Mouse (Mus musculus) mouse trophoblast stem cell (cell line): ENCODE measurements around the gene Polr1d.

Source experiments
- in situ Hi-C, 2 experiments: fragments of 300-500 bp; cut with MseI, MboI; formaldehyde crosslinking; loops; 2 replicates in 1 of 2; 3 replicates in 1 of 2; pipeline ENCODE4 v1.15.1; 2025

The Polr1d gene

DNA sequence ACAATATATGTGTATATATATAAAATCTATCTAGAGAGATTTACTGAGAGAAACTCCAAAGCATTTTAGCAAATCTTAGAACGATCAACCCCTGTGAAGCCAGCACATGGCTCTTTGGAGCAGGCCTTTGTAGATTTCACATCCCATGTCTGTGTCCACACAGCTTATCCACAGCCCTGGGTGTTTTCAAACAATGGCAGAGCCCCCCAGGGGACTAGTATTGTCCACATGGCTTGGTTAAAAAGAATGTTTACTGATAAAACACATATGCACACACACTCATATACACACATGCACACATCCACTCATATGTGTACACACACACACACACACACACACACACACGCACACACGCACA lies 58.2 kb downstream of the Polr1d start:
- in situ Hi-C loops: no loop called here

DNA sequence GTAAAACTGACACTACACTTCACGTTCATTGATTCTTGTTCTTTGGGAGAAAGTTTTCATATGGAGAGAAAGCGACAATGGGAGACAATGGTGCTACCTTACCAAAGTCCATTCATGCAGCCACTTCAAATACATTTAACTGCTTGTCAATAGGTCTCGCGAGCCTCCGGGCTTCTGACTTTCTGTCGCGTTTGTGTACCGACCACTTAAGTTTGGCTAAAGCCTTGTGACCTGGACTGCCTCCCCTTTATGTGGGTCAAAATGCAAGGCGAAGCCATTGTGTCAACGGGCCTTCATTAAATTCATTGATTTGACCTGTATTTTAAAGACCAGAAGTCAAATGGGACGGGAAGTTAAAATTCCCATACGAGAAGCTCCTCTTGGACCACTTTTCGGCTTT lies 59.1 kb downstream of the Polr1d start:
- in situ Hi-C loops: no loop called here

DNA sequence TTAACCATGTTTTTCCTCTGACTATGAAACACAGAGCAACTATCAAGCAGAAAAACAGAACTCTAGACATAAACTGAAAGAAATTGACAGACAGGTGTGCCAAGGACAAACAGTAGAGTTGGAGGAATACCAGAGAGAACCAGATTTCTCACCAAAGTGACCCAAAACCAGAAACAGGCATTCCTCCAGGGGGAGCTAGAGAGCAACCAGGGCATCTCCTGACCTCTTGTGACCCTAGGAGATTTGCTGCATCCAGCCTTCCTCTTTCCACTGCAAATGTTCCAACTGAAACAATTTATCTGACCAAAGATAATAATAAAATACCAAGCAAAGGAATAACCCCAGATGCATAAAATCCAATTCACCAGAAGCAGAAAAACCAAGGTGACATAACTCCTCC lies 70.5 kb downstream of the Polr1d start:
- in situ Hi-C loops: no loop called here

DNA sequence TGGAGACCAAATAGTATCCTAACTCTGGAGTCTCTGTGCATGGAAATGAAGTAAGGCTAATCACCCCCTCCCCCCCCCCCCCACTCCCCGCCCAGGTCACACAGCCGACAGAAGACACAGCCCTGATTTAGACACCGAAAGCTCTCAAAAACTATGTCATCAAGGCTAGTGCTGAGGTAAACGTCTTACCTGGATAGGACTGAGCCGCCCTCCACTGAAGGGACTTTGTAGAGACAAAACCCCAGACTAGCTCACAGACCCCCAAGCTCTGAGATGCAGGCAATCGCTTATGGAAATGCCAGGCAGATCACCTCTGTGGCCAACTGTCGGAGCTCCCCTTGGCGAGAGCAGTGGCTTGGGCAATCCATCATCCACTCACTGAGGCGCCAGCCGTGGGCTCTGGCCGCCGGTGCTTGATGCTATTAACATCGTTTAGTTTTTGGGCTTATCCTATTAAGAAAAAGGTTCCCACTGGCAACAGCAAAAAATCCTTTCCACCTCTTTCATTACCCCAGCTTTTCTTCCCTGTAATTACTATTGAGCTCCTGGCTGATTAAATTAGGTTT lies 78.0 kb downstream of the Polr1d start:
- in situ Hi-C loops: no loop called here

DNA sequence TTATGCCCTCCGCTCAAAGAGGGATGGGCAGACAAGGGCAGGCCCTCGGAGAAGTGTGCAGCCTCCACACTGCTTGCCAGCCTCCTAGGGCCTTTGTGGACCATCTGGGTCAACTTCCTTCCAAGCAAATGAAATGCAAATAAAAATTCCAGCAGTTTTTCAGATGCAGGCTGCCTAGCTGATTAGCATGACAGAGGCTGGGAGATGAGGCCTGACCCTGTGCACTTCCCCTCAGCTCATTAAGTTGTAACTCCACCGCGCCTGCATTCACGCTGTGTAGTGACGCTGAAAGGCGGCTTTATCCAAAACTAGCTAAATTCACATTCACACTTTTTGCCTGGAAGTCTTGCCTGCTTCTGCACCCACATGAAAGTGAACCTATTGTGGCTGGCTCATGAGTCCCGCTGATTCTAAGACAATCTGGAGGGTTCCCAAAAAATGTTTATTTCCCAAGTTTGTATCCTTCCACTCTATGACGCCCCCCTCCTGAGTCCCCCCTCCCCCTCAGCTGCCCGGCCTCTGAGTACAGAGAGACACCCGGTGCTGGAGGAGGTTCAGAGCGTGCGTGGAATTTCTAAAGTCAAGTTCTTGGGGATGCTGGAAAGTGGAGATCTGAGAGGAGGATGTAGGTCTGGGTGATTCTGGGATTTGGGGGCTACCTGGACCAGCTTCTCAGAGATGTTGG lies 78.7 kb downstream of the Polr1d start:
- in situ Hi-C loops: no loop called here

DNA sequence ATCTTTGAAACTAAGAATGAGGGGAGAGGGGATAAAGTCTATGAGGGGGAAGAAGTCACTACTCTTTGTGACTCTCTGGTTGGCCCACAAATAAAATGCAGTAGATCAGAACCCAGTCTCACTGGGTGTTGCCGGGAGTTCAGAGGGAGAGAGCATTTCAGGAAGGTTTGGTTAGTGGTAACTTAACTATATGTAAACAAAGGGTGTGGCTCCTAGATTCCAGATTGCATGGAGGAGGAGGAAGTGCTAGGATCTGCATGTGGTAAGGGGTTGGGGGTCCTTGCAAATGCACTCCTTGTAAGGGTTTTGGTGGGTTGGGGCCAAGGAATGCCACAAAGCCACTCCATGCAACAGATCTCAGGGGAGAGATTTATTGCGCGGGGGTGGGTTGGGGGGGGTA lies 79.5 kb downstream of the Polr1d start:
- in situ Hi-C loops: no loop called here

DNA sequence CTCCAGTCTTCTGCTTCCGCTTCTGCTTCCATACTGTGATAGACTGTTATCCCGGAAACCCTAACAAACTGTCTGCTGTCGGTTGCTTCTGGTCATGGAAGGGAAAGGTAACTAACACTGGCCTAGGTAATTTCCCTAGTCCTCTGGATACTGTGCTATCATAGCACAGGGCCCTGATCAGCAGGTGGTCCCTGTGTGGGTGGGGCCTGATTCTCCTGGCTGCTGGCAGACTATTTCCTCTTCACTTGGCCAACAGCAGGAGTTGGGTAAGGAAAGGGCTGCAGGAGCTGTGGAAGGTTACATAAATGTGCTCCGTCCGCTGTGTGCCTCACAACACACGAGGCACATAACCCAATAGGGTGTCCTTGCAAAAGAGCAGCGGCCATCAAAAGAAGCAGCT lies 80.6 kb downstream of the Polr1d start:
- in situ Hi-C loops: no loop called here

DNA sequence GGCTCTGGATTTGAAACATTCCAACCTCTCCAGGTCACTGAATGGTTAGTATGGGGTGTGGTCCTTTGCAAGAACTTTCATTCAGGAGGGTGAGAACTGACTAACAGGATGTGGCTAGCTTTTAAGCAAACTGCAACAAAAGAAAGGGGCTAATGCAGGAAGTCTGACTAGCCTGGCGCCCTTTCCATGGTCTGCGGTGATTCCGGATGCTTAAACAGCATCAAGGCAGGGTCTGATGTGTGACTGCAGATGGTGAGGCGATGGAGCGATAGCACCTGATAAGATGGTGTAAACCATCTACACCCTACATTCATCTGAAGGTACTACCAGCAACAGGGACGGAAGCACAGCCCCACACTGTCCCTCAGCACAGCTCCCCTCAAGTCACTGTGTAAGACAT lies 82.5 kb downstream of the Polr1d start:
- in situ Hi-C loops: no loop called here

DNA sequence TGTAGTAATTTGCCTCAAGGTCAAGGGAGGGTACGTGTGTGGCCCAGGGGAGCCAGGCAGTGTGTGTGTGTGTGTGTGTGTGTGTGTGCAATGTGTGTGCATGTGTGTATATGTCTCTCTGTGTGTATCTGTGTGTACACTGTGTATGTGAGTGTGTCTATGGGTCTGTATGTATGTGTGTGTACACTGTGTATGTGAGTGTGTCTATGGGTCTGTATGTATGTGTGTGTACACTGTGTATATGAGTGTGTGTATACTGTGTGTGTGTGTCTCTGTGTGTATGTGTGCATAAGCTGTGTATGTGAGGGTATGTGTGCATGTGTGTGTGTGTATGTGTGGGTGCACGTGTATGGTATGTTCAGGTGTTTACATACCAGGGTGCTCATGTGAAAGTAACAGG lies 82.9 kb downstream of the Polr1d start:
- in situ Hi-C loops: no loop called here
